Mouse (Mus musculus): Measurements from ENCODE around the gene AC170998.1.
"Not testable (repeated sequence)": the region's sequence is repeated elsewhere in the genome, so short reads cannot be mapped to it uniquely, and the experiment has no call there.

AC170998.1 gene

DNA sequence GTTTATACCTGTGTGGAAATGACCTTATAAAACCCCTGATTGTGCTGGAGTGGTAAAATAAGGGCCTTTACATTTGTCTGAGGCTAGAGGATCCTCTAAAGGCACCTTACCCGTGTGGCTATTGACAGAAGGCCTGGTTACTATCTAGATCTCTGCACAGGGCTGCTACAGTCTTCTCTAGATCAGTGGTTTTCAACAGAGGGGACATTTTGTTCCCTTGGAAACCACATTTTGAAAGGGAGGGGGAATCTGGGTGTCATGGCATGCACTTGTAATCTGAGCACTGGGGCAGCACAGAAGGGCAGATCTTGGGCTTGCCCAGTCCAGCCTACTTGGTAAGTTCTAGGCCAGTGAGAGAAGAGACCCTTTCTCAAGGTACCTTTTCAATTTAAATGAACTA, 19.2 kb upstream of the AC170998.1 start:
- no peak for DNase-seq (ENCODE audit: low read depth, low spot score)

DNA sequence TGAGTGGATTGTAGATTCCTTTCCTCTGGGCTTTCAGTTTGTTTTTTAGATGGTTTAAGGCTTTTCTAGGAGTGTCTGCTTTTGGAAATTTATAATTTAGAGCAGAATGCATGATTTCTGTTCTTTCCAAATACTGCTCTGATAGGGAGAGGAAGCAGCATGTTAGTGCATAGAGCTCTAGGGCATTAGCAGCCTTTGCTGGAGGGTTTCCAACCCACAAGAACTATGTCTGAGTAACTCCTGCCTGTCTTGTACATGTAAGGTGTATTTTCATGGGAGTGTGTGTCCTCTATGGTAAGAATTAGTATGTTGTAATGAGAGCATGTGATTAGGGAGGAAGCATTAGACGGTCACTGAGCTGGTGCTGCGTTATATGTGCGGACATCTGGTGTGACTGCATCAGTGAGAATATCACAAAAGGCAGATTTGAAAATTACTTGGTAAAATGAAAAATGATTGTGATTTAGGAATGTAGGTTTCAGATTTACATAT, 18.7 kb upstream of the AC170998.1 start:
- no peak for DNase-seq (ENCODE audit: low read depth, low spot score)

DNA sequence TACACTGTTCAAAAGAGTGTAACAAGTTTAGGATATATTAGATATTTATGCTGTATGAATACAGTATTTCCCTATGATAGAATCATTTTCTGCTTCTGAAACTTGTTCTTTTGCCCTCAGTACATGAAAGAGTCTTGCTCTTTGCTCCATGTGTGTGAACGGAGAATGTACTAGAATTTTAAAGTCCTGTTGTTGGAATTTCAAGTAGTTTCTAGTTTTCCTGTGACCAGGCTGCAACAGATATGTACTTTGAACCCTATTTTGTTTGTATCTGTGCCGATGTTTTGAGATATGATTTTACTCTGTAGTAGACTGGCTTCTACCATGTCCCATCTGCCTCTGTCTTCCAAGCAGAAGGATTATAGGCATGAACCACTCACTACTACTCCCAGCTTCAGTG, 18.1 kb upstream of the AC170998.1 start:
- DNase-seq (ENCODE audit: low read depth, low spot score) = no peak

DNA sequence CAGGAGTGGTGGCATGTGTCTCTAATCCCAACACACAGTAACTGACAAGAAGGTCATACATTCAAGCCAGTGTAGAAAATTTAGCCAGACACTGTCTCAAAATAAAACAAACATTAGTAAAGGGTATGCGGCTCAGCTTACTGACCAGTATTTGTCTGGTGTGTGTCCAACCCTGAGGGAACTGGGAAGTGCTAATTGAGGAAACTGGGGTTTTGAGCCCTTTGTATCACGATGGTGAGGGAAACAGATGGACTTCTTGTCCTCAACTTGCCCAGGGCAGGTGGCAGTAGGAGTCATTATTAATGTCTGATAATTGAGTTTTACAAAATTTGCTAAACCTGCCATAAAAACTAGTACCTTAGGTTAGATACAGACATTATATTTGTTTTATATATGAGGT, 16.9 kb upstream of the AC170998.1 start:
- no peak for DNase-seq (ENCODE audit: low read depth, low spot score)

DNA sequence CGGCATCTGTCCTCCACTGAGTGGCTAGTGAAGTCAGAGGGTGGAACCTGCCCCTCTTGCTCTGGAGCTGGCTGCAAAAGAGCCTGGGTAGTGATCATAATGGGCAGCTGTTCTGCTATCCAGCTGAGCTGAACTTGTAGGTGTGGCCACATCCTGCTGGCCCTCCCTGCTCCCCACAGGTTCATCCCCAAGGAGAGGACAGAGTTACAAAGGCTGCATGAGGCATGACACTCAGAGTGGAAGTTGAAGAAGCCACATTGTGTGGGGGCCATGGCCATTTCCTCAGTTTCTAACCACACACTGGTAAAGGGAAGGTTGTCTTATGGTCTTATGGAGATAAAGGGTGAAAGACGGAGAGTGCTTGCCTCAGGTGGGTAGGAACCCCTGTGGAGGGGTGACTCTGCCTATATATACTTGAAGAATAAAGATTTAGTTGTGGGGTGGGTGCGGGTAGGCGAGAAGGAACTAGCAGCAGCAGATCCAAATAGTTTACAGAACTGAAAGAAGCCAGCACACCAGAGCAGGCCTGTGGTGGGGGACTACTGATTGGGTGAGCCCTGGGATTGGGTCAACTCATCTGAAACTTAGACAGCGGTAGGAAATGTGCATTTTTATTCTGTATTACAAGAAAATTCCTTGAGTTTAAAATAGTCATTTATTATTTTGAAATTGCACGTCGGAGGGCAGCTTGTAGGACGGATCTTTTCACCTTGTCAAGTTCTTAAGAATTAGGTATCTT, 16.2 kb upstream of the AC170998.1 start:
- no peak for DNase-seq (ENCODE audit: low read depth, low spot score)

DNA sequence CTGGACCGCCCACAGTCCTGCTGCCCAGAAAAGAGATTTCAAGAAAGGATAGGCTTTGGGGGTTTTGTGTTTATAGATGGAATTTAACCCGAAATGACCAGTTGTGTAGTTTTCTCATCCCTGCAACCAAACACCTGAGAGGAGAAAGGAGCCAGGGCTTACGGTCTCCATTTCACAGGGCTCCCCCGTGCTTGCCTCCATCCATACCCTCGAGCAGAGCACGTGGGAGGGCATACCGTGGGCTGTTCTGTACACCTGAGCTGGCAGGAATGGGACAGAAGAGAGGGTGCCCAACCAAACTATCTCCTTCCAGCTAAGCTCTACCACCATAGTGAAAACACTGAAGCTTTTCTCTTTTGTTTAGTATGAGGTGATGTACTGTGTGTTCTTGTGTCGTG, 15.6 kb upstream of the AC170998.1 start:
- no peak for DNase-seq (ENCODE audit: low read depth, low spot score)

DNA sequence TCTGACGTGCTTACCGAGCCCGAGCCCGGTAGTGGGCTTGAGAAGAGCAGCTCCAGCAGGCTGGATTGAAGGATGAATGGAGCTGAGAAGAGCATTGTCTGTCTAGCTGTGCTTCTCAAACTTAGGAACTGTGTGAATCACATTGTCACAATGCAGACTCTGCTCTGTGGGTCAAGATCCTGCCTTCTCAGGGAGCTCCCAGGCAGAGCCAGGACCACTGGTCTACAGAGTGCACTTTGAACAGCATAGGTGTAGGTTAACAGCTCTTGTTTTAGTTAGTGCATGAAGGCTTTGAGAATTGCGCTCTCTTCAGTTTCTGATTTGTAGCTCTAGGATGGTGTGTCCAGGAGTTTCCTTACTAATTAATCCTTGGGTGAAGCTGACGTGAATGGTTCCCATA, 14.6 kb upstream of the AC170998.1 start:
- DNase-seq (ENCODE audit: low read depth, low spot score) = no peak

DNA sequence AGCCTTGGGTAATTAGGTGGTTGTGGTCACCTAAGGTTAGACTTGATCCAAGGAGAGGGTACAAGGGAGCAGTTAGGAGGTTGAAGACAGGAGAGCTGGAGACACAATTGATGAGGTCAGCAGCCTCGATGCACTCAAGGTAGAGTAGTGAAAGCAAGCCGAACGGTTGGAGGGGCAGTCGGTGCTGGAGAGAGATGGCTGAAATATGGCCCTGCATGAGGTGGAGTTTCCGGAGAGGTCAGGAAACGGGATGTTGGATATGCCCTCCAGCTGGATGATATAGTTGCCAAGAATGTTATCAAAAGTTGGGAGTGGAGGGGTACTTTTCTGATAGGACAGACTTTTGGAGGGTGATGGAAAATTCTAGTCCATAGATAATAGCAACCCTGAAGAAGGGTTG, 13.6 kb upstream of the AC170998.1 start:
- no peak for DNase-seq (ENCODE audit: low read depth, low spot score)

DNA sequence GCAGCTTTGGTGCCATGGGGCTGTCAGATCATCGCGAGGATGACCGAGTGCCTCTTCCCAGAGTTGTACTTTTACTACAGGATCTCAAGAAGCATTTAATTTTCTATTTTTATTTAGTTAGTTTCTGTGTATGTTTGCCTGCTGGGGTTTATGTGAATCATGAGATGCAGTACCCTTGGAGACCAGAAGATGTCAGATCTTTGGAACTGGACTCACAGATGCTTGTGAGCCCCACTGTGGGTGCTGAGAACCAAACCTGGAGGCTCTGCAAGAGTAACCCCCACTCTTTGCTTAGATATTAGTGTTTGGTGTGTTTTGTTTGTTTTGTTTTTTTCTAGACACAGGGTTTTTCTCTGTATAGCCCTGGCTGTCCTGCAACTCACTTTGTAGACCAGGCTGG, 11.9 kb upstream of the AC170998.1 start:
- no peak for DNase-seq (ENCODE audit: low read depth, low spot score)

DNA sequence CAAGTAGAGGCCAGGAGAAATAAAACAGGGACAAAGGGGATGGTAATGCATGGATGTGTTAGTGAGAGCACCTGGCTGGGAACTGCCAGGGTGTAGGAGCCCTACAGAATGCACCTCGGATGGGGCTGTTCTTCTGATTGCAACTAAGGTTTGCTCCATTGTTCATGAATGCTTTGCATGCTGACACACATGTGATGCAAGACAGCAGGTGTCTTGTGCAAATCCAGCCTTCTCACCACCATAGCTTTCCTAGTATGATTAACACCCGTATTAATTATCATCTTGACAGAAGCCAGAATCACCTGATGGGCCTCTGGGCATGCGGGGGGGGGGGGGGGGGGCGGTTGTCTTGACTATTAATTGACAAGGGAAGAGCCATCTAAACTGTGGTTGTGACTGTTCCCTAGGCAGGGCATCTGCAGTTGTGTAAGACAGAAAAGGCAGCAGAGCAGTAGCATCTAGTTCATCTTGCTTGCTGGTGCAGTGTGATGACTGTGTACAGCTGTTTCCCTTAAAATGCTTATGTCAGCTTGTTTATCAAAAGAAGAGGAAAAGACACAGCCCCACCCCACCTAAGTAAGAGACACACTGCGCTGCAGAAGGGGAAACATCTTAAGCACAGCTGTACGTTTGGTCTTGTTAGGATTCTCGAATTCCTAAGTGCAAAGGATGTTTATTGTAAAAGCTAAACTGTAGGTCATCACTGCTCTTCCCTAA, 9.9 kb upstream of the AC170998.1 start:
- no peak for DNase-seq (ENCODE audit: low read depth, low spot score)

DNA sequence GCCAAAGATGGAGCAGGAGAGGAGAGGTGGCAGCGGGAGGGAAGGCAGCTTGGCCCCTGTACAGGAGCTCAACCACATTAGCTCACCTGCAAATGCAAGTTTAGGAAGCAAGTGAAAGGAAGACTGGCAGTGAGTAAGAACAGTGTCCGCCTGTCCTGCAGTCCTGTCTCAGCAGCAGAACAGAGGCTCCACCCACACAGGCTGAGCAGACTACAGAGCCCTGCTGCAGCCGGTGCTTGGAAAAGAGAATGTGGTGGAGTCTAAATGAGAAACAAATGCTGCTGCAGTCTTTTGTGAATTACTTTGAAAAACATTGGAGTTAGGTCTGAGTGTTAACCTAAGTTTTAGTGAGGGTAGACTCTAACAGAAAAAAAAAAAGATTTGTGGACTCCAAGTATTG, 8.3 kb upstream of the AC170998.1 start:
- no peak for DNase-seq (ENCODE audit: low read depth, low spot score)

DNA sequence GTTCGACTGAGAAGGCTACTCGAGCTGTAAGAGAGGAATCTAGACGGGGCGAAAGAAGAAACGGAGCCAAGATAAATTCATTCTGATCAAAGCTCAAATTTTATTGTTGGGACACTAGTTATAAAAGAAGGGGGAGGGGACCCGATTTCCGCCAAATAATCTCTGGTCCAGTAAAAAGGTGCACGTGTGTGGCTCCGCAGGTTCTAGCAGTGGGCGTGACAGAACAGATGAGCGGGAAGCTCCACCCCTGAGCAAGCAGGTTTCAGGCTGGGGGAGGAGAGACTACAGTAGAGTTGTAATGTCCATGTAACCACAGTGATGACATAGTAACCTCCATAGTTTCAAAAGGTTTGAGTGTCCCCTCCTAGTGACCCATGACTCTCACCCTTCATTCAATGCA, 1.6 kb downstream of the AC170998.1 start:
- not testable (repeated sequence) for DNase-seq (ENCODE audit: low read depth, low spot score)

DNA sequence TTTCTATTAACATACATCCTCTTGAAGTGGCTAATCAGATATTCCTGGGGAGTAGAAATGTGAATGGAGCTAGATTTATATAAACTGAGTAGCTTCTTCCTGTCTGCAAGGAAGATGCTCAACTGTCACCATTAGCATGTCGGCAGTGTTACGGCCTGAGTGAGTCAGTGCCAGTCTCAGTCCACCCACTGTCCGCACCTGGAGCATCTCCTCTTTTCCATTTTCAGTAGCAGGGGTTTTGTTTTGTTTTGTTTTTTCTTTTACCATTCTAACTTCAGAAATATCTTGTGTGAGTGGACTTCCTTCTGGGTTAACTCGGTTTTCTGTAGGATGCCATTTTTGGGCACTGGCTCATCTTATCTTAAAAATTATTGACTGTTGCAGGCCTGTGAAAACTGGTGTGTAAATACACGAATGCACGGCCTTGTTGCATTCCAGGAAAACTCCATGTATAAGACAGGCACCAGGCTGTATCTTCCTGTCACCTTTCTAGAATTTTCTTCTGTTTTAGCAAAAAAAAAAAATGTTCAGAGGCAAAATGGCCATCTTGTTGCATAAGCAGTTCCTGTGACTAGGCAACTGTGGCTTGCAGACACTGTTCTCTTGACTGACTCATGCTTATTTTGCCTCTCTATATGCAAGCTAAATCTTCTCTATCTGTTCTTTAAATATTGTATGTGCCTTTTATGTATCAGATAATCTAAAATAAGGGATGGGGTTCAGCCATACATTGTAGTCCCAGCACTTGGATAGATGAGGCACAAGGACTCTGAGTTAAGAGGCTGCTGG, 9.6 kb downstream of the AC170998.1 start:
- no peak for DNase-seq (ENCODE audit: low read depth, low spot score)

DNA sequence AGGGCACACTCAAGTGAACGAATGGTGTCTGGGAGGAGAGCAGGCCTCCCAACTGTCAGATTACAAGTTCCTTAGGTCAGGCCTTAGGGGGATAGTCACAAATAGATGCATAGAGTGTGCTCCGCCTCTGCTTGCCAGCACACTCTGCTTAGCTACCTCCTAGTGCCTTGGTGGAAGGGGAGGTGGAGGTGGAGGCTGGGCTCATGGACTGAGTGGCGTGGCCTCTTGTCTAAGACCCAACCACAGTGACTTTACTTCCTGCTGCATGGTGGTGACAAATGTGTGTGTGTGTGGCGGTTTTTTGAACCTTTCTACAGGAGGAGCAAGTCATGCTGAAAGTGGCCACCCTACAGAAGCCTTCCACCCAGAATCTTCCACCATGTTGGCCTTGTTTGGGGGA, 10.6 kb downstream of the AC170998.1 start:
- DNase-seq (ENCODE audit: low read depth, low spot score) = no peak

DNA sequence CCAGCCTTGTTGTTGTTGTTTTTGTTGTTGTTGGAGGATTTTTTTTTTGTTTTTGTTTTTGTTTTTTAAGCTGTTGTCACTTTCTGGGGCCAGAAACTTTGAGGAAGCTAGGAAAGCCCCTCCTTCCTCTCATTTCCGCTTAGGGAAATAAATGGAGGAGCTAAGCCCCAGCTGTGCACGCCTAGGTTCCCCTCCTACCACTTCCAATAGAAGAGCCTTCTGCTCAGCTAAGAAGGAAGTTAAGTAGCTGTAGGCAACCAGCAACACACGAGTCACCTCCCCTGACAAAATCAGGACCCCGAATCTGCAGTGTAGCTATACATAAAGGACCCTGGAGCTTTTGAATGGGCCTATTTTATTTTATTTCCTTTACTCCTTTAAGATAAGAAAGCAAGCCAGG, 12.1 kb downstream of the AC170998.1 start:
- no peak for DNase-seq (ENCODE audit: low read depth, low spot score)

DNA sequence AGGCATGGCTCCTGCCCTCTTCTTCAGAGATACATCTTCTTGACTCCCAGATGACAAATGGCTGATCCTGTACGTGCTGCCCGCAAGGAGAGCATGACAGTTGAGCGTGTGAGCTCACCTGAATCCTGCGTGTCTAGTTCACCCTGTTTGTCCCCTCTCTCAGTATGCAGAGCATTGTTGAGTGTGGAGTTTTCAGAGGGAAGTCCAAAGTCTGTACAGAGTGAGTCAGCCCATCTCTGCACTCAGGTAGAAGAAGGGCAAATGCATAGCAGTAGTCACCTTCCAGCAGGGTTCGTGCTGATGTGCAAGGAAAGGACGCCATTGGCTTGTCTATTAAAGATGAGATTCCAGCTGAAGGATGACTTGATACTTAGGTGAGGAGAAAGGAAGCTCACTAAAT, 13.4 kb downstream of the AC170998.1 start:
- no peak for DNase-seq (ENCODE audit: low read depth, low spot score)

DNA sequence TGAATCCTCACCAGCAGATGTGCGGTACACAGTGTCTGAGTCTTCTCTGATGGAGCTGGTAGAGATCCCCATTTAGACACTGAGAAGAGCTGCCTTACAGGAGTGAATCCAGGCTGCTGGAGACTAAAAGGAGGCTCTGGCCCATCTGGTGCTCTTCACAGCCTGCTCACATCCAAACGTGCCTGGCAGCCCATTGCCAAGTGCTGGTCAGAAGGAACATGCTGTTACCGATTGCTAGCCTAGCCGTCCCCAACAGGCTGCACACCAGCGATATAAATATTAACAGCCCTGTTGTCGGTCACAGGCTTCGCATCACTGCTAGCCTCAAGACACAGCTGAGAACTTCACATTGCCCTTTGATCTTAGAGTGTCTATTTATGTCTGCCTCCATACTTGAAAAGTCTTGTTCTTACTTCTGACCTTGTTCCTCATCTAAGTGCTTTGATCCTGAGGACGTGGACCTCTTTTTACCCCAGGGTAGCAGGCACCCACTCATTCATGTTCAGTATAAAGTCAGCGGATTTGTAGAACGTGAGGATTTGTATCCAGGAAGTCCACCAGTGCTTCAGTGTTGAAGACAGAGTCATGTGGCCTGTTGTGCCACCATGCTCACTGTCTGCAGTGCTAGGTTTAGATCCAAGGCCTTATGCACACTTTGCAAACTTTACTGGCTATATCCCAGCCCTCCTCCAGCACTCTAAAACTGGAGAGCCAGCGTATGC, 17.4 kb downstream of the AC170998.1 start:
- no peak for DNase-seq (ENCODE audit: low read depth, low spot score)

DNA sequence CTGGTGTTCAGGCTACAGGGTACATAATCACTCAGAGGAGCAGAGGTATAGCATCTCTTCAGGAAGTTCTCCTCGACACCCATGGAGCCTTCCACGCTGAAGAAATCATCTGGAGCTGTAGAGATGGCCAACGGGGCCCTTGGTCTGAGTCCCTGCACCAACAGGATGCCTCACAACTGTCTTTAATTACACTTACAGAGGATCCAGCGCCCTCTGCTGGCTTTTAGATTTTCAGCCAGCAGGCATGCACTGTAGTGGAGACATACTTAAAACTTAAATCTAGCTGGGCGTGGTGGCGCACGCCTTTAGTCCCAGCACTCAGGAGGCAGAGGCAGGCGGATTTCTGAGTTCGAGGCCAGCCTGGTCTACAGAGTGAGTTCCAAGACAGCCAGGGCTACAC, 18.0 kb downstream of the AC170998.1 start:
- DNase-seq (ENCODE audit: low read depth, low spot score) = no peak

DNA sequence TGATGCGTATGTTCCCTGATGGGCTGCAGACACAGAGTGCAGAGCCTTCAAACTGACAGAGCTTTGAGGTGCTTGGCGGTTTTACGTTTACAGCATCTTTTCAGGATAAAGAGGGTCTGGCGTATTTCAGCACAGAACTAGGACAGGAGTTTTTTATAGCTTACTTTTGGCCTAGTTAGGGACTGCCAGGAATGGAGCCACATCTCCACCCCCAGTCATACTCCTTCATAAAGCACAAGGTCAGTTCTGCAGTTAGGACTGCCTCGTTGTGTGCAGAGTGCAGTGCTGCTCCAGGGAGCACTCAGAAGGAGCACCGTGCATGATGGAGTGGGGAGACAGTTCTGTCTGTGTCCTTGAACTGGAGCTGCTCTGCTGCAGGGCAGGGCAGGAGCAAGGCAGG, 19.9 kb downstream of the AC170998.1 start:
- DNase-seq (ENCODE audit: low read depth, low spot score) = no peak

DNA sequence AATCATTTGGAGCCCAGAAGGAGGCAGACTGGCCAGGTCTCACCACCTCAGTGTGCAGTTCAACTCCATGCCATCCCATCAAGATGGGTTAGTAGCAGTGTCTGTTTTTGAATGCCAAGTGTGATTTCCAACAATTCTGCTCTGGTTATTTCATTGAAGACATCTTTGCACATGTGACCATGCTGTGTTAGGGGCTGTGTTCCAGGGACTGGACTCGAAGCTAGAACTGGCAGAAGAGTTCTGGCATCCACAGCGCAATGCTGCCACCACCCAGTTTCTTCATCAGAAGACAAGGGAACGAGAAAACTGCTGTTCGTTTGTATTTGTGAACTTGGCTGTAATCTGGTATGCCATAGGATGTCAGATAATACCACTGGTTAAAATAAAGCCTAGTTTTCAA, 22.1 kb downstream of the AC170998.1 start:
- DNase-seq (ENCODE audit: low read depth, low spot score) = no peak

DNA sequence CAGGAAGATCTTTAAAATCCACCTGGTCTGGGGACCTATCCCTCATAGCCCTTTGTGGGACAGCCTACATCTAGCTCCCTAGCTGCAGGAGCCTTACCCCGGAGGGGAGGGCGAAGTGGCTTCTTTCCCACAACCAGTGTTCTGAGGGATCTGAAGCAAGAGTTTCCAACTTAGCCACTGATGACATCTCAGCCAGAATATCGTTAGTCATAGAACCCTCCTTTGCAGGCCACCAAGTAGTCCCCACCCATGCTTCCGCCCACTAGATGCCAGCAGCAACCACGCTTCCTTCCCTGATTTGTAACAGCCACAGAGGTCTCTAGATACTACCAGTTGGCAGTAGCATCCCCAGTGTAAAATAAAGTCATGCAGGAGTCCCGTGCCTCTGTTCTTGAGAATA, 24.7 kb downstream of the AC170998.1 start:
- DNase-seq (ENCODE audit: low read depth, low spot score) = no peak

DNA sequence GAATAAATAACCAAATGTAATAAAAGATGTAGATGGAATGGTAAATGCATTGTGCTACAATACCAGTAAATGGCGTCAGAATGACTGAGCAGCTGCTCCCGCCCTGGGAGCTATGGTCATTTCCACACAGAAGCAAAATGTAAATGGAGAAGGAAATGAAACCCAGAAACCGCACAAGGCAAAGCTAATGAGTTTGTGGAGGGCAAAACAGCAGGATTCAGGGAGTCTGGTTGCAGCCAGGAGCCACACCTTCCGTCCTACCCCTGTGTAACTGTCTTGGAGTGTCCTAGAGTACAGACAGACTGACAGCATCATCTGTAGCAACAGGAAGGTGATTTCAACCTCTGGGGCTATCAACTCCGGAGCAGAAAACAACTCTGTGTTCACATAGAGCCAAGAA, 30.6 kb downstream of the AC170998.1 start:
- no peak for DNase-seq (ENCODE audit: low read depth, low spot score)
